Mouse (Mus musculus) embryo, embryonic 10.5 days (tissue): ENCODE measurements at regions not wholly inside any gene's neighbourhood (a gene's known extent, or its start where the extent isn't known, plus 50 kb on each side); places are given as distances from the start of the nearest gene placed in this dataset.
A peak's percentile ranks its signal among the peaks of the same experiment; 100 is the strongest.

Source experiments
- DNase-seq: peaks from one replicate; pipeline ENCODE4 v3.0.0-alpha.2; 2015; ENCODE audit warnings: low spot score

DNA sequence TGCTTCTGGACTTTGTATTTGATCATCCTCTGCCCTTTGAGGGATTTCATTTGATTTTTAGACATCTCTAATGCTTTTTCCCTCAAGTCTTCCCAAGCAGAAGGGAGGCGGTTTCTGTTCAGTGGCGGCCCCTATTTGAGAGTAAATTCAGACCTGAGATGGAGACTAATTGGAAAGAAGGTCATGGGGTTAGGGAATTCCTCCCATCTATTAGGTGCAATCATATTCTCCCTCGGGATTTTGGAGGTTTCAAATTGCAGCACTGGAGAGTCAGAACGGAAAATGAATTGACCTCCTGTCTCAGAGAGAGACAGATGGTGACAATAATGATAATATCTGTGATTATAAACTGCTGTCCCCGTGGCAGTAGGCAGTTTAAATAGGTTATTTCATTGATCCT, 285.6 kb downstream of the 1810013L24Rik start:
- DNase-seq = peak; percentile 81

GRCm38 (mm10) chr16:9121581-9121980, 291.7 kb downstream of the 1810013L24Rik start:
- DNase-seq = no peak

GRCm38 (mm10) chr16:9132113-9132512, 302.2 kb downstream of the 1810013L24Rik start:
- peak; percentile 18 for DNase-seq

DNA sequence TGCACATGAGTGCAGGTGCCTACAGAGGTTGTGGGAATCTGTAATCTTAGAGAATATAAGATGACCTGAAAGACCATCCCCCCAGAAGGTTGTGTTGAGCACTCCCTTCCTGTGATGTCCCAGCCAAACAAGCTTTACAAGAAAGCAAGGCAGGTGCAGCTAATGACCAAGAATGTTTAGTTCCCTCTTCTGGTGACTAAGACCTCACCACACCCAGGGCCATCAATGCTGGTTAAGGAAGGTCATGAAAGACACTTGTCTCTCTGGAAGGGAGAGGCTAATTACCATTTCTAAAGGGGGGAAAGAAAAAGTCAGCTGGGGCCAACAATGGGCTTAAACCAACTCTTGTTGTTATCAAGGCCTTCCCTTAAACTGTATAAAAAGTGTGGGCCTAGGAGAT, 302.9 kb downstream of the 1810013L24Rik start:
- no peak for DNase-seq

GRCm38 (mm10) chr16:9135377-9135776, 305.5 kb downstream of the 1810013L24Rik start:
- DNase-seq = no peak

GRCm38 (mm10) chr16:9138552-9139224, 308.8 kb downstream of the 1810013L24Rik start:
- no peak for DNase-seq

DNA sequence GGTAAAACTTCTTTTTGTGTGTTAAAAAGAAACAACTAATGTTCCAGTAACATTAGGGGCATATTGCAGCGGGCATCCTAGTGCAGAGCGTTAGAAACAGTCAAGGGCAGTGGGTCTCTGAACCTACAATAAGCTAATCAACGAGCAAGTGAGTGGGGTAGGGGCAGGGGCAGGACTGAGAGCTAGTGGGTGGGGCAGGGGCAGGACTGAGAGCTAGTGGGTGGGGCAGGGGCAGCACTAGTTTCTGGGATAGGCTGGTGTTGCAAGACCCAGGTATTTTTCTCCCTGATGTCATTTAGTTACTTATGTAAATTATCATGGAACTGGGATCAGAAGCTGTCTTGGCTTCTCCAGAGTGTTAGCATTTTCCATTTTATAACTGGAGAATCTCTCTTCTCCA, 309.5 kb downstream of the 1810013L24Rik start:
- DNase-seq = no peak

- peak; percentile 10 for DNase-seq
Observed at GRCm38 (mm10) chr16:9149209-9150135, 319.6 kb downstream of the 1810013L24Rik start.

DNA sequence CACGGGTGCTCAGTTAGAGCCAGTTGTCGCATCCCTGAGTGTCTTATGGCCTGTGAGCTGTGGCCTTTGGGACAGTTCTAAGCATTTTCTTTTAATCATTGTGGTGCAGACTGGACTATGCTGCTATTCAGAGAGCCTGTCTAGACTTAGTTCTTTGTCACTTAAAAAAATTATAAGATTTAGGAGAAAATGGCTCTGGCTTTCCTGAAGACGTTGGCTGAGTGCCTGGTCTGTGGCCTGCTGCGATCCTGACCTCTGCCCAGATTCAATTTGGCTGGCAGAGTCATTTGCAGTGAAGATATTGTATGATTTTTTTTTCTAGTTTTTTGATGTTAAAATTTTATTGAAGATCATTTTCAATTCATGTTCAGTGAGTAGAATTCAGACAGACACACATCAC, 322.0 kb downstream of the 1810013L24Rik start:
- DNase-seq = no peak

DNA sequence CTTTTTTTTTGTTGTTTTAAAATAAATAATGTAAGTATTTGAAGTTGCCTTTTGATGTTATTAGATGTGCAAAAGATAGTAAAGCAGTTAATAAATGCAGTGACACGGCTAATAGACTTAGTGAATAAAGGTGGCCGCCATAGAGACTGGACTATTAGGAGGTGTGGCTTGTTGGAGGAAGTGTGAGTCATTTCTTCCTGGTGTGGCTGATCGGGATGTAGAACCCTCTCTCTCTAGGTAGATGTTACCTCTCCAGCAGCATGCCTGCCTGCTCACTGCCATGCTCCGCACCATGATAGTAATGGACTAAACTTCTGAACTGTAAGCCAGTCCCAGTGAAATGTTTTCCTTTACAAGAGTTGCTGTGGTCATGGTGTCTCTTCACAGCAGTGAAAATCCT, 323.6 kb downstream of the 1810013L24Rik start:
- DNase-seq = no peak

DNA sequence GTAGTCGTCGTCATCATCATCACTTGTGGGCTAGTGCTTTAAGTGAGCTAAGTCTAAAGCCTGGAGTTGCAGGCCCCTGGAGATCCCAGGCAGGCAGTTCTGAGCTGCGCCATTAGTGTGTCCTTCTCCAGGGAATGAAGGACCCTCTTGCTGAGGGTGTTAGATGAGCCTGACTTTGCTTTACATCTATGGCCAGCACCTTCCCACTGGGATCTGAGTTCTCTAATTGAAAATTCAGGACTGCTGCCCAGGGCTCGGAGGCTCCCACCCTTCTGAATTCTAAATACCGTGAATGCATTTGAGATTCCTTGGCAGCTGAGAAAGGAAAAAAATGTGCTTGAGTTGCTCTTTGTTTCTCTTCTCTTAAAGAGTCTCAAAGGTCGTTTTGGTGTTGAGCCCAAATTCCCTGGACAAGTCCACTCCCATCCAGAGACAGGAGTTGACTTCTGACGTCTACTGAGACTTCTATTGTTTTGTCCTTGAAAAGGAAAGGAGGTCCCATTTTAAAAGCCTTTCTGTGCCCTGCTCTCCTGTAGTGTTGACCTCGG, 335.9 kb downstream of the 1810013L24Rik start:
- no peak for DNase-seq

DNA sequence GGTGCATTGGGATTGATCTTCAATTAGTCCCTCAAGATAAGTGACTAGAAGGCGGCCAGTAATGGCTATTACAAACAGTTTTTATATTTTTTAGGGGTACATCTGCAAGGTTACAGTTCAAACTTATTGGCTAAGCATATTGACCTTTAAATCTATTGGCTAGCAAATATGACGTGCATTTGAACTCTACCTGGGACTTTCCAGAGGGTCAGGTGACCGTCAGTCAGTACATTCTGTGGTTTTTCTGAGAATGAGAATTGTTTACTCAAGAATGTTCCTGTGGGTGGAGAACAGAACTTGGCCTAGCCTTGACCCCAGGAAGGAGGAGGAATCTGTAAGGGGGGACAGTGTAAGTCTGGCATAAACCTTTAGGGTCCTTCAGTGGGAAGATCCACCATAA, 346.5 kb downstream of the 1810013L24Rik start:
- DNase-seq = no peak

- DNase-seq = no peak
Observed at GRCm38 (mm10) chr16:9195821-9196220, 365.9 kb downstream of the 1810013L24Rik start.

DNA sequence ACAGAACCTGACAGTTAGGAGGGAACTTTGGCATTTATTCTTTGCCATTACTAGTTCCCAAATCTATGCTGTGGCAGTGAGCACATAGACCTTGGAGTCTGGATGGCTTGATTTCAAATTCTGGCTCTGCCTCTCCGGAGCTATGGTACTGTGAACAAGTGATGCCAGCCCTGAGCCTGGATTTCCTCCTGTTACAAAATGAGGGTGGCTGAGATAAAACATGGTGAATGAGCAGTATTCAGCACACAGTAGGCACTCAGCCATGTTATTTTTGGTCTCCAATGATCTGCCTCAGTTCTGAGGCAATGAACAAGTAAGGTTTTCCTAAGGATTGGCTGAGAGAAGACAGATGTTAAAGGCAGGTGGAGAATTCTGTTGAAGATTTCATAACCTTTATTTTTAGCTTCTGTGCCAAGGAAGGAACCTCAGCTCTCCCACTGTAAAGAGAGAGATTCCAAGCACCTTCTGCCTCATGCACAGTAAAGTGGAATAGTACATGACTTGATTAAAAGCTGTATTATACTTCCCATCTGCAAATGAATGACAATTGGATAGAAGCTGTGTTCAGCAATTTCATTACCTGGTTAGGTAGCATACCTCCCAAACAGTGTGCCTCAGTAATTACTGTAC, 369.1 kb downstream of the 1810013L24Rik start:
- no peak for DNase-seq

DNA sequence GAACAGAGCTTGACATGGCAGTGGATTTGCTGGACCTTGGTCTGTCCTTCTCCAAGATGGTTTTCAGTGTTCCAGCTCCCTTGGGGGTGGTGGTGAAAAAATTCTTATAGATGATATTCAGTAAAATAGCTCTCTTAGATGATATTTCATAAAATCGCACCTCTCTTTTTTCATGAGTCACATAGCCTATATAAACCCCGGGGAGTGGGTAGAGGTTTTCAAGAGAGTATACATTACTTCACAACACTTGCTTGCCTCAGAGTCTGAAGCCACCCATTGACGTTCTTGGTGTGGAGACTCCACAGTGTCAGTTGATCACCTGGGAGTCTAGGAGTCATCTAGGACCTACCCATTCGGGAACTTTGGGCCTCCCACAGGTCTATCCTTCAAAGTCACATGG, 378.7 kb downstream of the 1810013L24Rik start:
- DNase-seq = no peak

DNA sequence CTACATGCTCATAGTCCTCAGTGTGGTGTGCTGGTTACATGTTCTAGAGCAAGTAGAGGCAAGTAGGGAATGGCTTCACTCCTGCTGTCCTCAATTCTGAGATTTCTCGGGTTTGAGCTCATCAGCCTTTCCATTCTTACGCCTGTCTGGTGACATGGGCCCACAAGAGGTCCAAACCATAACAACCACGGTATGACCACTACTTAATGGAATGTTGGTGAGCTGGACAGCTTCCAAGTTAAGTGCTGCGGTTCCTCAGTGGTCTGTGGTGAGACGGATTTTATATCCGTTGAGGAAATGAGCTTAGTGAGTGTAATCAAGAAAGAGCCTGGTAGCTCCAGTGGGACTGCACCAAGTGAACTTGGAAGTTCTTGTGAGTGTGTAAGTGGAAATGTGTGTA, 381.6 kb downstream of the 1810013L24Rik start:
- no peak for DNase-seq

DNA sequence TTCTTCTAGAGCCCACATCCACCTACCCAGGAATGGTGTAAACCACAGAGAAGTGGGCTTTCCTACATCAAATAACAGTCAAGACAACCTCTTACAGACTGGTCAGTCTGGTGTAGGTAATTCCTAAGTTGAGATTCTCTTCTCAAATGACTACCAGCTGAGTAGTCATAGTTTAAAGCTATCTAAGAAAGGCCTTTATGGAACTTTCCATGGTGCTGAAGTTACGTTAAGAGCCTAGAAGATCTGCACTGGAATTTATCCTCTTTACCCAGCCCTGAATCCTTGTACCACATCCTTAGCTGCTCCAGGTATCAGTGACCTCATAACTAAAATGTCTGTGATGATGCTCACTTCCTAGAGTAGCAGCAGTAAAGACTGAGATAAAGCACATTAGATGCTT, 385.2 kb downstream of the 1810013L24Rik start:
- DNase-seq = peak; percentile 64

DNA sequence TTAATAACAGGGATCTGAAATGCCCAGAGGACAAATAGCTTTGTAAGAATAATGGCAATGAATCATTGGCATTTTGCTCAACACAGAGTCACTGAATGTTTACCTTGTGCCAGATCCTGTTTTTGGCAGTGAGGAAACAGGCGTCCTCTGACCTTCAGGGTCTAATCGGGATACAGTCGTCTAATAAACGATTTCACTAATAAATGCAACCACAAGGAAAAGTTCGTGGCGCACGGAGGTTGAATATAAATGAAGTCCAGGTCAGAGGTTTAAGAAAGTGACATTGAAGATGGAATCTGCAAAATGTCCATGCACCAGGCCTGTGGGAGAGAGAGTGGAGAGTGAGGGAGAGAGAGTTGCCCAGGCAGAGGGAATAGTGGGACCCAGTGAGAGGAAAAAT, 387.5 kb downstream of the 1810013L24Rik start:
- no peak for DNase-seq

- no peak for DNase-seq
Observed at GRCm38 (mm10) chr16:9230178-9230577, 400.3 kb downstream of the 1810013L24Rik start.

DNA sequence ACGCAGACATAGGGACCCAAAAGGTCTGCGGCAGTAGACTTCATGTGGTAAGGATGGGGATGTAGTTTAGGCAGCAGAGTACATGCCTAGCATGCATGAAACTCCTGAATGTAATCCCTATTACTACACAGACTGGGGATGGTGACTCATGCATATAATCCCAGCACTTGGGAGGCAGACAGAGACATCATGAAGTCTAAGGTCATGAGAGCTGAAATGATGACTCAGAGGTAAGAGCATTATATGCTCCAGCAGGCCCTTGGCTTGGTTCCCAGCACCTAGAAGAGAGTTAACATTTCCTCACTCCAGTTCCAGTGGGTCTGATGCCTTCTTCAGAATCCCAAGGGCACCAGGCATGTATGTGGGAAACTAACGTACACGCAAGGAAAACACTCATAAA, 412.2 kb downstream of the 1810013L24Rik start:
- no peak for DNase-seq

DNA sequence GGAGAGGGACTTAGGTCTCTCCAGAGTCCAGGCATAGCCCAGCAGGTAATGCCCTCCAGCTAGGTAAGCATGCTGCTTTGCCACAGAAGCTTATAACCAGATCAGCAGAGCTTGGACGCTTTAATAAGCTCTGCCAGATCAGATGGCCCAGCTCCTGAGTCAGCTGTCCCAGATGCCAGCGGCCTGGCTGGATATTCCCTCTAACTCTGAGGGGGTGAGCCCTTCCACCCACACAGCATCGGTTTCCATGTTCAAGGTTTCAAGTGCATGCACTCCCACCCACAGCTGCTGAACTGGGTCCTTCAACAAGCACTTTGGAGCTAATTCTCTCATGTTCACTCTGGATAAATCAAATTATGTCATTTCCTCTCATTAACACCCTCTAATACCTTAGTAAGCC, 417.3 kb downstream of the 1810013L24Rik start:
- no peak for DNase-seq

DNA sequence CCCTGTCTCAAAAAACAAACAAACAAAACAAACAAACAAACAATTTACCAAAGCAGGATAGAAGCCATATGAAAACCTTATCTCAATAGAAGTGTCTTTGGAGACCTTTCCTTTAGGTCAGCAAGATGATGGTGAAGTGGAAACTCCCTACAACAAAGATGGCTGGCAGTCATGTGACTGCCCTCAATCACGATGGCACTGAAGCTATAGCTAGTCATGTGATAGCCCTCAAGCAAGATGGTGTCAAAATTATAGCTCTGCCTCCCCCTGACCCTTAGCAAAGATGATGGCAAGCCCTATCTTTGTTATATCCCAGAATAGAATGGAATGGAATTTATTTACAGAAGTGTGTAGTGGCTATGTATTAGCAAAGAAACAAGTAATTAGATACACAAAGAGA, 423.2 kb downstream of the 1810013L24Rik start:
- DNase-seq = no peak

- DNase-seq = no peak
Observed at GRCm38 (mm10) chr16:9255351-9255750, 425.5 kb downstream of the 1810013L24Rik start.
